Mouse (Mus musculus) liver, adult 2 months (tissue): ENCODE data around the gene Grm7.

Experiments used
- CTCF ChIP-seq: fragments of 200-500 bp; IDR thresholded peaks from 2 replicates; pipeline ENCODE4 v1.5.1; 2011; ENCODE audit warnings: low read depth, low read length, control low read depth
- POLR2A ChIP-seq: fragments of 200-500 bp; IDR thresholded peaks from 2 replicates; pipeline ENCODE4 v1.6.1; 2011; ENCODE audit warnings: low read length, control low read depth; ENCODE audit not compliant: insufficient read depth; ENCODE audit errors: extremely low read depth

GRCm38 (mm10) chr6:111045896-111046295, 400.5 kb downstream of the Grm7 start:
- TF ChIP-seq CTCF, result no peak
- no peak for TF ChIP-seq POLR2A
